Mouse (Mus musculus): ENCODE results near the gene Atg5. TPM values are rescaled to one million over a fixed set of nuclear protein-coding genes. Genes with fewer than 3 reads are reported as not detected.

Atg5 gene
- total RNA-seq, 2 experiments from 2014 or later = 9.2 to 10.6 TPM

Small RNAs within 50 kb of the gene (microRNA-seq; reads per million reads assigned to microRNA genes)
- gene Mir1929 = 0.32 to 0.50 reads per million in 2 experiments

Other genes starting within 250 kb of the Atg5 start
- 1 to 10 TPM; 1.6 TPM for gene Crybg1, start 119.5 kb upstream of the Atg5 start, total RNA-seq (2021)

All from gastrocnemius, postnatal 14 days (tissue).